Mouse (Mus musculus): ENCODE measurements around the gene Nt5c1a.
A peak's percentile ranks its signal among the peaks of the same experiment; 100 is the strongest.

Nt5c1a gene

GRCm38 (mm10) chr4:123247147-123247880 lies 46.0 kb downstream of the Nt5c1a start:
- no peak for DNase-seq (ENCODE audit: low read depth, low spot score)

- DNase-seq (ENCODE audit: low read depth, low spot score) = no peak
Observed at GRCm38 (mm10) chr4:123248971-123249567, 47.8 kb downstream of the Nt5c1a start.

DNA sequence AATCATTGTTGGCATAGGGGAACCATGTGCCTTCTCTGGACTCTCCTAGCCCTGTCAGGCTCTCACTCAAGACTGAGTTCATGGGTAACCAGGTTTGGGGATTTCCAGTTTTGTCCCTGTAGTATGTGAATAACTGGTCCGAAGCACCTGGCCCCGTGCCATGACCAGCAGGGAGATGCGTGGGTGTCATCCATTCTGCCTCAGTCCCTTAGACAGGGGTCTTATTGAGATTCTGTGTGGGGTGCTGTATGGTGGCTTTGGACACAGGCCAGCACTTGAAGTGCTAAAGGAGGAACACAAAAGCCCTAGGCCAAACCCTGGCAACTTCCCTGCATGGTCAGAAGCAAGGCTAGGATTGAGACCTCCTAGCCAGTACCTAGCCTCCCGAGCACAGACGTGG lies 50.9 kb downstream of the Nt5c1a start:
- DNase-seq (ENCODE audit: low read depth, low spot score) = no peak

GRCm38 (mm10) chr4:123254617-123255016 lies 53.3 kb downstream of the Nt5c1a start:
- peak; percentile 65 for DNase-seq (ENCODE audit: low read depth, low spot score)

DNA sequence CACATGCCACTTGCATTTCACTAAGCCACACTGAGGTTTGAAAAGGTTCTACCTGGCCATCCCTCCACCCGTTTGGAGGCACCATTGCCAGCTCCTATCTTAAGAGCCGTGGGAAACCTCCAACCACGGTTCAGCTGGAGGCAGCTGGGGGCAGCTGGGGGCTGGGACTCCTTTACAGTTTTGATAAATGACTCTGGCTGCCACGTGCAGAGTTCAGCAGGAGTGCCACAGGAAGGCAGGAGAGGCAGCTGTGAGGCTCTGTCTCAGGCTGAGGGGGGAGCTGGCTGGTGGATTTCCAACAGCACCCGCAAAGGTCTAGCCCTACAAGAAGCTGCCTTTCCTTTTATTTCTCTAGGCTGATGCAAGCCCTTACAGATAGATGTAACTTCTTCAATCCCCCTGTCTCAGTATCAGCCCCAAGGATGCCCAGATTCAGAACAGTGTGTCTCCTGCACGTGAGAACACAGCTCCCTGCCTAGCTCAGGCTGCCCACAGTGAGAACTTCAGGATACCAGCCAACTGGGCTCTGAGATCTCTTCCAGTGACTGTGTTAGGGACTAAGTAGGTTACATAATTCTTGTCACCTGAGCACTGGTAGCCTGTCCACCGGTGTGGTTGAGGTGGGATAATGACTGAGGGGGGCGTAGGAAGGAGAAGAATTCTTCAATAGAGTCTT lies 58.9 kb downstream of the Nt5c1a start:
- no peak for DNase-seq (ENCODE audit: low read depth, low spot score)

- DNase-seq (ENCODE audit: low read depth, low spot score) = no peak
Observed at GRCm38 (mm10) chr4:123261721-123262401, 60.6 kb downstream of the Nt5c1a start, which contains the start of gene Pabpc4. Pabpc4 (plus strand) TSS chr4:123262351.
